ENCODE assay signal across 13 mouse cellular contexts in the genomic region with DNA sequence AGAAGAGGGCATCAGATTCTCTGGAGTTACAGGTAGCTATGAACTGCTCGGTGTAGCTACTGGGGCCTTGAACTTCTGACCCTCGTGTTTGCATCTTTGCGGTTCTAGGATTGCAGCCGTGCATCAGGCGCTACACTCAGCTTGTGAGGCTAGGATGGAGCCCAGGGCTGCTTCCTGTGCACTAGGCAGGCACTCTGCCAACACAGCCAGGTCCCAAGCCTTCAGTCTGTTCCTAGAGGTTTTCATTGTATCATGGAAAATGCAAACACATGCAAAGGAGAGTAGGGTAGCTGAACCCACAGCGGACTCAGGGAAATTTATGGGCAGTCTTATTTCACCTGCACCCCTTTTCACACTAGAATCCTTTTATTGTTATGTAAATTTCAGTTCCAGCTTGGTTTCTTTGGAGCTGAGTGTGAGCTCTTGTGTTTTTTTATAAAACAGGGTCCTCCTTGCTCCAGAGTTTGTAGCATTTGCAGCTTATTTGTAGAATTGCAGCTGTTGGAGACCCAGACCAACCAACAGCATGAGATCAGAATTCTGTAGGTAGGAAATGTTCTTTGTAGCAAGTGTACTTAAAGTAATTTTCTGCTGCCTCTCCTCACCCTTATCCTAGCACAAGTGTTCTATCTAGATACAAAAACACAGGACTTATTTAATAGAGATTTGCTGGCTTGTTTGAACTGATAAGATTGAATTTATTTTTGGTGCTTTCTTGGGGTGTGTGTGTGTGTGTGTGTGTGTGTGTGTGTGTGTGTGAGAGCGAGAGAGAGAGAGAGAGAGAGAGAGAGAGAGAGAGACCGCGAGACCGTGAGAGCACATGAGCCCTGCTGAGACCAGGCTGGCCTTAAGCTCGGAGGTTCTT. TPM values are rescaled to one million over a fixed set of nuclear protein-coding genes. Genes with fewer than 3 reads are reported as not detected.
DNase-seq lines count a peak whose midpoint lies in the region; ATAC-seq and TF ChIP-seq lines count a peak whose summit lies in the region.
"Had no signal": no experiment of that assay in that cellular context is flagged by ENCODE, and none has a peak within 500 bp of the region (broad histone marks: within the 10 kb centered on the region; RNA-seq: fewer than 3 reads in every experiment).

No protein-coding gene starts in this region.

- WGBS in forebrain, embryonic 14.5 days: 66% methylated on average over 11 of the region's 11 CpGs
- 82% methylated on average over 11 of the region's 11 CpGs for WGBS in forebrain, embryonic 10.5 days
- WGBS in midbrain, embryonic 12.5 days: 77% methylated on average over 11 of the region's 11 CpGs
- 63% methylated on average over 11 of the region's 11 CpGs for WGBS in midbrain, postnatal 0 days
- 62% methylated on average over 11 of the region's 11 CpGs for WGBS in stomach, postnatal 0 days

- peak; percentile 33 for DNase-seq in forebrain, embryonic 14.5 days (ENCODE audit: low spot score)
- no peak for DNase-seq in forebrain, embryonic 10.5 days (ENCODE audit: extremely low spot score, low spot score)
- no peak for DNase-seq in midbrain, postnatal 0 days (ENCODE audit: low spot score)
- DNase-seq in cerebellum, adult 9-11 months: peak; percentile 51
- DNase-seq in stomach, postnatal 0 days (ENCODE audit: low spot score): peak; percentile 39
- DNase-seq in spleen, postnatal 10 days (ENCODE audit: low spot score in 2 of 2): no peak
- DNase-seq in thymus, postnatal 10 days (ENCODE audit: low spot score in 2 of 2): no peak
- DNase-seq: liver, postnatal 0 days had no signal

- TF ChIP-seq EP300 in stomach, postnatal 0 days (optimal IDR thresholded peaks at IDR 0.05): no peak

- no peak for TF ChIP-seq CTCF in midbrain, postnatal 0 days (IDR thresholded peaks at IDR 0.05)
- TF ChIP-seq CTCF in stomach, postnatal 0 days (IDR thresholded peaks at IDR 0.05; ENCODE audit: low read depth): no peak

- H3K9ac ChIP-seq in forebrain, embryonic 14.5 days (ENCODE audit: low read length): no peak overlapping the region
- H3K9ac ChIP-seq in midbrain, embryonic 12.5 days (replicated peaks): no peak overlapping the region
- no peak overlapping the region for H3K9ac ChIP-seq in midbrain, postnatal 0 days (replicated peaks; ENCODE audit: low read length, poor library complexity, severe bottlenecking)
- no peak overlapping the region for H3K9ac ChIP-seq in stomach, postnatal 0 days (ENCODE audit: low read length)
- H3K9ac ChIP-seq: liver, postnatal 0 days had no signal

- H3K4me3 ChIP-seq in forebrain, embryonic 14.5 days (ENCODE audit: low read depth, low read length): no peak overlapping the region
- no peak overlapping the region for H3K4me3 ChIP-seq in forebrain, embryonic 10.5 days
- no peak overlapping the region for H3K4me3 ChIP-seq in midbrain, embryonic 12.5 days
- no peak overlapping the region for H3K4me3 ChIP-seq in midbrain, postnatal 0 days (ENCODE audit: low read depth, low read length)
- no peak overlapping the region for H3K4me3 ChIP-seq in stomach, postnatal 0 days (ENCODE audit: low read depth, low read length)
- H3K4me3 ChIP-seq: hindbrain, embryonic 10.5 days had no signal

- no peak for ATAC-seq in forebrain, embryonic 14.5 days
- ATAC-seq in midbrain, embryonic 12.5 days (ENCODE audit: low FRiP score, low read depth): no peak
- ATAC-seq in midbrain, postnatal 0 days (ENCODE audit: low FRiP score): no peak
- peak; percentile 46; the same call in 1 of the 2 replicates for ATAC-seq in stomach, postnatal 0 days (ENCODE audit: low FRiP score, low TSS enrichment)
- ATAC-seq: activated CD4-positive, CD25-positive, alpha-beta regulatory T cell, adult 4 months; liver, postnatal 0 days; midbrain, embryonic 16.5 days had no signal

- H3K9me3 ChIP-seq in forebrain, embryonic 14.5 days (replicated peaks; ENCODE audit: control insufficient read depth, low read length): no peaks in the 10 kb centered on the region
- H3K9me3 ChIP-seq in forebrain, embryonic 10.5 days: no peaks in the 10 kb centered on the region
- no peaks in the 10 kb centered on the region for H3K9me3 ChIP-seq in midbrain, embryonic 12.5 days
- H3K9me3 ChIP-seq in midbrain, postnatal 0 days (ENCODE audit: low read length): no peaks in the 10 kb centered on the region
- no peaks in the 10 kb centered on the region for H3K9me3 ChIP-seq in stomach, postnatal 0 days (ENCODE audit: control insufficient read depth, low read length)
- H3K9me3 ChIP-seq: hindbrain, embryonic 10.5 days had no signal

- H3K27me3 ChIP-seq in forebrain, embryonic 14.5 days (replicated peaks; ENCODE audit: control insufficient read depth, insufficient read depth, low read length): no peaks in the 10 kb centered on the region
- H3K27me3 ChIP-seq in forebrain, embryonic 10.5 days (ENCODE audit: poor library complexity, severe bottlenecking): no peaks in the 10 kb centered on the region
- H3K27me3 ChIP-seq in midbrain, embryonic 12.5 days: no peaks in the 10 kb centered on the region
- no peaks in the 10 kb centered on the region for H3K27me3 ChIP-seq in midbrain, postnatal 0 days (ENCODE audit: insufficient read depth, low read length)
- no peaks in the 10 kb centered on the region for H3K27me3 ChIP-seq in stomach, postnatal 0 days (ENCODE audit: control insufficient read depth, insufficient read depth, low read length)

- peak overlapping the region; percentile 29; the same call in 1 of the 2 replicates for H3K27ac ChIP-seq in forebrain, embryonic 14.5 days (ENCODE audit: low read depth, low read length)
- no peak overlapping the region for H3K27ac ChIP-seq in forebrain, embryonic 10.5 days
- H3K27ac ChIP-seq in midbrain, embryonic 12.5 days (replicated peaks): peak overlapping the region; percentile 49; the same call in 1 of the 2 replicates
- no peak overlapping the region for H3K27ac ChIP-seq in midbrain, postnatal 0 days (ENCODE audit: low read depth, low read length)
- H3K27ac ChIP-seq in stomach, postnatal 0 days (replicated peaks): no peak overlapping the region
- H3K27ac ChIP-seq: hindbrain, embryonic 10.5 days; kidney, postnatal 0 days had no signal

- H3K36me3 ChIP-seq in forebrain, embryonic 14.5 days (ENCODE audit: control insufficient read depth, insufficient read depth, low read length): no peaks in the 10 kb centered on the region
- peaks cover 8% of the 10 kb centered on the region for H3K36me3 ChIP-seq in forebrain, embryonic 10.5 days (replicated peaks)
- no peaks in the 10 kb centered on the region for H3K36me3 ChIP-seq in midbrain, embryonic 12.5 days
- no peaks in the 10 kb centered on the region for H3K36me3 ChIP-seq in midbrain, postnatal 0 days (ENCODE audit: insufficient read depth, low read length)
- H3K36me3 ChIP-seq in stomach, postnatal 0 days (ENCODE audit: control insufficient read depth, insufficient read depth, low read length): no peaks in the 10 kb centered on the region

- H3K4me1 ChIP-seq in forebrain, embryonic 14.5 days (ENCODE audit: control insufficient read depth, insufficient read depth, low read length): peaks cover 2% of the 10 kb centered on the region; the same call in 1 of the 2 replicates
- H3K4me1 ChIP-seq in forebrain, embryonic 10.5 days: peaks cover 13% of the 10 kb centered on the region
- peaks cover 8% of the 10 kb centered on the region for H3K4me1 ChIP-seq in midbrain, embryonic 12.5 days
- no peaks in the 10 kb centered on the region for H3K4me1 ChIP-seq in midbrain, postnatal 0 days (ENCODE audit: insufficient read depth, low read length)
- no peaks in the 10 kb centered on the region for H3K4me1 ChIP-seq in stomach, postnatal 0 days (replicated peaks; ENCODE audit: control insufficient read depth, insufficient read depth)

- no peak overlapping the region for H3K4me2 ChIP-seq in forebrain, embryonic 14.5 days (ENCODE audit: low read length)
- no peak overlapping the region for H3K4me2 ChIP-seq in midbrain, embryonic 12.5 days (replicated peaks)
- no peak overlapping the region for H3K4me2 ChIP-seq in midbrain, postnatal 0 days (ENCODE audit: low read depth, low read length, poor library complexity, severe bottlenecking)
- no peak overlapping the region for H3K4me2 ChIP-seq in stomach, postnatal 0 days (replicated peaks; ENCODE audit: low read depth)

RNA-seq across cellular contexts. Expression of a gene that starts 12.6 kb away (rescaled TPM):
- polyA plus RNA-seq in forebrain, embryonic 14.5 days (2014; fragmentation: Nextera tagmentation; extraction: Ambion mirVana): 5.2 and 7.4 TPM in 2 replicates
- 5.5 and 5.7 TPM in 2 replicates for polyA plus RNA-seq in forebrain, embryonic 10.5 days (2016; fragmentation: Nextera tagmentation; extraction: Ambion mirVana)
- polyA plus RNA-seq in midbrain, embryonic 12.5 days (2016; fragmentation: Nextera tagmentation; extraction: Ambion mirVana): 8.8 and 9.1 TPM in 2 replicates
- 67.2 and 69.9 TPM in 2 replicates for total RNA-seq in midbrain, postnatal 0 days (2014; rRNA removed)
- 7.1 and 7.3 TPM in 2 replicates for polyA plus RNA-seq in midbrain, postnatal 0 days (2015; fragmentation: Nextera tagmentation; extraction: Ambion mirVana)
- polyA plus RNA-seq in stomach, postnatal 0 days (2015; fragmentation: Nextera tagmentation; extraction: Ambion mirVana): 3.8 and 4.1 TPM in 2 replicates

Comparison
In these comparisons a context has a peak if more than half of its experiments do, and no peak if none do; other contexts are left out.
1. DNase-seq: peak in forebrain, embryonic 14.5 days (single experiment), cerebellum, adult 9-11 months (single experiment) and stomach, postnatal 0 days (single experiment); none in forebrain, embryonic 10.5 days (single experiment), midbrain, postnatal 0 days (single experiment), spleen, postnatal 10 days (0 of 2) and thymus, postnatal 10 days (0 of 2).
2. H3K27ac ChIP-seq: peak in forebrain, embryonic 14.5 days (single experiment) and midbrain, embryonic 12.5 days (single experiment); none in forebrain, embryonic 10.5 days (single experiment), midbrain, postnatal 0 days (single experiment) and stomach, postnatal 0 days (single experiment).